Mouse (Mus musculus): ENCODE measurements at regions not wholly inside any gene's neighbourhood (a gene's known extent, or its start where the extent isn't known, plus 50 kb on each side); places are given as distances from the start of the nearest gene placed in this dataset.
A peak's percentile ranks its signal among the peaks of the same experiment; 100 is the strongest.

DNA sequence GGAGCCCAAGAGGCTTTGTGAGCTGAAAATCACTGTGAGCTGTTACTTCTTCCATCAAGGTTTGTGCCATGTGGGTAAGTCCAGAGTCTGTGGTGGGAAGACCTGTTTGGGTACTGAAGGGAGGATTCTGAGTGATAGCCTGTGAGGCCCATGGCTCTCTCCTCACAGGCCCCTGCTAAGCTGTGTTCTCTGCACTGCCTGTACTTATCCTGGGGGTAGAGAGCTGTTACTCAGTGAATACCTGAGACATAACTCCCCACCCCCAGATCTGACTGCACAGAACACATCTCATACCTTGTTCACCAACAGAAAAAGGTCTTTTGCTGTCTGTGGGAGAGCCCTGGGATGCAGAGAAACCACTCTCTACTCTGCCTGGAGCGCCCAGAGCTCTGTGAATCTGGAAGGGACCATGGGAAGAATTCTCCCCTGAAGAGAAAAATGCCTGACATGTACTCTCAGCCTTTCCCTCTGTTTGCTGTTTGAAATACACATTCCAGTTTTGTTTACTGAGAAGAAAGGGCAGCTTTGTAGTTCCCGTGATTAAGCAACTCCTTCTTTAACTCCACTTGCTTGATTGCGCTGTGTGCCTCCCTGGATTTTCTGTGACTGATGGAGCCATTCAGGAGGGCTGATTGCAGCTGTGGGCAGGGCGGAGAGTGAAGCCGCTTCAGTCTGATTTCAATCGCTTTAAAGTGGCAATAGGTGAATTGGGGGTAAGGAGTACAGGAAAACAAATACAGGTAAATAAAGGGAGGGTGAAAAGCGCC is 460.3 kb upstream of the Cdh4 start:
- H3K9ac ChIP-seq (ENCODE audit: low read length), result no peak overlapping the region
- no peaks in the 10 kb centered on the region for H3K36me3 ChIP-seq (ENCODE audit: control insufficient read depth, insufficient read depth, low read length)
- 23% methylated on average over 7 of the region's 7 CpGs for WGBS
- ATAC-seq (ENCODE audit: low FRiP score, low TSS enrichment), result 0 out of 2 replicates have a peak, but pooled peaks have one; percentile 38
- H3K27ac ChIP-seq (replicated peaks), result peak overlapping the region; percentile 9; the same call in 1 of the 2 replicates
- TF ChIP-seq EP300 (optimal IDR thresholded peaks at IDR 0.05), result no peak
- no peak for TF ChIP-seq CTCF (IDR thresholded peaks at IDR 0.05; ENCODE audit: low read depth)
- H3K4me2 ChIP-seq (replicated peaks; ENCODE audit: low read depth), result no peak overlapping the region
- no peaks in the 10 kb centered on the region for H3K27me3 ChIP-seq (ENCODE audit: control insufficient read depth, insufficient read depth, low read length)
- DNase-seq (ENCODE audit: low spot score), result no peak
- H3K9me3 ChIP-seq (ENCODE audit: control insufficient read depth, low read length), result no peaks in the 10 kb centered on the region
- H3K4me3 ChIP-seq (ENCODE audit: low read depth, low read length), result no peak overlapping the region
- no peaks in the 10 kb centered on the region; the same call in 1 of the 2 replicates for H3K4me1 ChIP-seq (replicated peaks; ENCODE audit: control insufficient read depth, insufficient read depth)

DNA sequence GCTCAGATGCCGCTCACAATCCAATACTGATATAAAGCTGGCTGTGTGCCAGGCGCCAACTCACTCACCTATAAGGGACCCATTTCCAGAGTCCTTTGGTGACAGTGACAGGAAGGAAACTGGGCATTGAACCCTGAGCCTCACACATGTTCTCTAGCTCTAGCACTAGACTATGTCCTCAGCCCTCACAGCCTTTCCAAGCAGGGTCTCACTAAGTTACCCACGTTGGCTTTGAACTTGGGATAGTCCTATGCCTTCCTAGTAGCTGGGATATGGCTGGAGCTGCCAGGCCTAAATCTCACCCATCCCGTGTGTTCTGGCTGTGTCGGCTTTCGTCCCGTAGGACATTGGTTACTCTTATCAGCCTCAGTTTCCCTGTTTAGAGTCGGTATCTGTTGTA is 458.4 kb upstream of the Cdh4 start:
- DNase-seq (ENCODE audit: low spot score), result no peak
- WGBS, result 88% methylated on average over 8 of the region's 8 CpGs
- no peak for TF ChIP-seq CTCF (IDR thresholded peaks at IDR 0.05; ENCODE audit: low read depth)
- no peak for TF ChIP-seq EP300 (optimal IDR thresholded peaks at IDR 0.05)

DNA sequence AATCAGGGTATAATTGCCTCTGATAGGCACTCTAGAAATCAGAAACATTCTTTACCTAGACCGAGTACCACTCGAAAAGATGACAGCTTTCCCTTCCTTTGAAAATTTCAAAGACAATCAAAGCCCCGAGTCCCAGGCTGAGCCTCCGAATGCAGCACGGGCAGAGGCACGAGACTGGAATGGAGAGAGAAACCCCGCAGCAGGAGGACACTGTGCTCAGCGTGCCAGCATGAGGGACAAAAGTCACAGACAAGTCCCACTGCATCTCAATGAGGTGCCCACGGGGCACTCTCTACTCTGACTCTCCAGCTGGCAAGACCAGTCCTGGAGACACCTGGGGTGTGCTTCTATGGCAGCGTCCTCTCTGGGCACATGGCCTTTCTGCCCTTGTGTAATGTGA is 454.3 kb upstream of the Cdh4 start:
- ATAC-seq (ENCODE audit: low FRiP score, low TSS enrichment), result no peak
- 66% methylated on average over 10 of the region's 10 CpGs for WGBS
- no peaks in the 10 kb centered on the region for H3K4me1 ChIP-seq (replicated peaks; ENCODE audit: control insufficient read depth, insufficient read depth)

More for the DNA sequence above, 458.4 kb upstream of the Cdh4 start:
- H3K4me2 ChIP-seq (replicated peaks; ENCODE audit: low read depth), result no peak overlapping the region
- no peak overlapping the region for H3K4me3 ChIP-seq (ENCODE audit: low read depth, low read length)
- no peaks in the 10 kb centered on the region; the same call in 1 of the 2 replicates for H3K4me1 ChIP-seq (replicated peaks; ENCODE audit: control insufficient read depth, insufficient read depth)
- H3K27me3 ChIP-seq (ENCODE audit: control insufficient read depth, insufficient read depth, low read length), result no peaks in the 10 kb centered on the region
- H3K36me3 ChIP-seq (ENCODE audit: control insufficient read depth, insufficient read depth, low read length), result no peaks in the 10 kb centered on the region
- no peak overlapping the region for H3K27ac ChIP-seq (replicated peaks)
- no peak overlapping the region for H3K9ac ChIP-seq (ENCODE audit: low read length)
- no peak for ATAC-seq (ENCODE audit: low FRiP score, low TSS enrichment)
- H3K9me3 ChIP-seq (ENCODE audit: control insufficient read depth, low read length), result no peaks in the 10 kb centered on the region

DNA sequence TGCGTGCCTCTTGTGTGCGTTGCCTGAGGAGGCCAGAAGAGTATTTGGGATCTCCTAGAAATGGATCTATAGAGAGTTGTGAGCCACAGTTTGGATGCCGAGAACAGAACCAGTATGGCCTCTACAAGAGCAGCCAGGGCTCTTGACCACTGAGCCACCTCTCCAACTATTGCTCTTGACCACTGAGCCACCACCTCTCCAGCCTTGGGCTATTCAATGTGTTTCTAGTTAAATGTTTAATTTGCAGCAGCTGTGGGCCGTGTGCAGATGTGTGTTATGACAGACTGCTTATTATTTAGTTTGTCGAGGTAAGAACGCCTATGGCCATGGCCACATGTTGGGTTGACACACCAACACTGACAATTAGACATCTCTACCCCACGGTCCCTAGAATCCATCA is 452.9 kb upstream of the Cdh4 start:
- 81% methylated on average over 7 of the region's 7 CpGs for WGBS
- Histone ChIP-seq H3K4me1 (replicated peaks; ENCODE audit: control insufficient read depth, insufficient read depth) (no peaks in the 10 kb centered on the region), H3K36me3 (ENCODE audit: control insufficient read depth, insufficient read depth, low read length) (no peaks in the 10 kb centered on the region), H3K27ac (replicated peaks) (no peak overlapping the region), H3K27me3 (ENCODE audit: control insufficient read depth, insufficient read depth, low read length) (no peaks in the 10 kb centered on the region), H3K4me2 (replicated peaks; ENCODE audit: low read depth) (no peak overlapping the region), H3K4me3 (ENCODE audit: low read depth, low read length) (no peak overlapping the region), H3K9me3 (ENCODE audit: control insufficient read depth, low read length) (no peaks in the 10 kb centered on the region), H3K9ac (ENCODE audit: low read length) (no peak overlapping the region)
- TF ChIP-seq EP300 (optimal IDR thresholded peaks at IDR 0.05) (no peak), CTCF (IDR thresholded peaks at IDR 0.05; ENCODE audit: low read depth) (no peak)
- ATAC-seq (ENCODE audit: low FRiP score, low TSS enrichment) (no peak), DNase-seq (ENCODE audit: low spot score) (no peak)

More for the DNA sequence above, 454.3 kb upstream of the Cdh4 start:
- Histone ChIP-seq H3K4me2 (replicated peaks; ENCODE audit: low read depth) (no peak overlapping the region), H3K9me3 (ENCODE audit: control insufficient read depth, low read length) (no peaks in the 10 kb centered on the region), H3K36me3 (ENCODE audit: control insufficient read depth, insufficient read depth, low read length) (no peaks in the 10 kb centered on the region), H3K4me3 (ENCODE audit: low read depth, low read length) (no peak overlapping the region), H3K27me3 (ENCODE audit: control insufficient read depth, insufficient read depth, low read length) (no peaks in the 10 kb centered on the region), H3K27ac (replicated peaks) (no peak overlapping the region), H3K9ac (ENCODE audit: low read length) (no peak overlapping the region)
- DNase-seq (ENCODE audit: low spot score), result no peak
- TF ChIP-seq CTCF (IDR thresholded peaks at IDR 0.05; ENCODE audit: low read depth), result no peak
- TF ChIP-seq EP300 (optimal IDR thresholded peaks at IDR 0.05), result no peak

DNA sequence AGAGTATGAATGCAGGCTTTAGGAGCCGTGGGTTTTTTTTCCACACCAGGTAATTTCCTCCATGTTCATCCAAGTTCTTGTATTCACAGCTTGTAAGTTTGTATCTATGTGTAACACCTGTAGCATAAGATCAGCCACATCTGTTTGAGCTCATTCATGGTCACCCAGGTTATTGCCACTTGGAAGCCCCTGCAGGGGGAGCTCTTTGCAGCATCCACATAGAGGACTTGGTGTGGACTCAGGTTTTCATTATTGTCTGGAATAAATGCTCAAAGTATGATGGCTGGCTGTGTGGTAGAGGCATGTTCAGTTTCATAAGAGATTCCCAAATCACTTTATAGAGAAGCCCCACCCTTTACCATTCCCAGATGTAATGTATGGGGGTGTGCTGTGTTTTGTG is 452.4 kb upstream of the Cdh4 start:
- ATAC-seq (ENCODE audit: low FRiP score, low TSS enrichment) (no peak), DNase-seq (ENCODE audit: low spot score) (no peak)
- Histone ChIP-seq H3K27me3 (ENCODE audit: control insufficient read depth, insufficient read depth, low read length) (no peaks in the 10 kb centered on the region), H3K4me3 (ENCODE audit: low read depth, low read length) (no peak overlapping the region), H3K36me3 (ENCODE audit: control insufficient read depth, insufficient read depth, low read length) (no peaks in the 10 kb centered on the region), H3K4me1 (replicated peaks; ENCODE audit: control insufficient read depth, insufficient read depth) (no peaks in the 10 kb centered on the region), H3K4me2 (replicated peaks; ENCODE audit: low read depth) (no peak overlapping the region), H3K27ac (replicated peaks) (no peak overlapping the region), H3K9ac (ENCODE audit: low read length) (no peak overlapping the region), H3K9me3 (ENCODE audit: control insufficient read depth, low read length) (no peaks in the 10 kb centered on the region)
- WGBS, result 94% methylated on average over 1 of the region's 1 CpGs
- no peak for TF ChIP-seq EP300 (optimal IDR thresholded peaks at IDR 0.05)
- TF ChIP-seq CTCF (IDR thresholded peaks at IDR 0.05; ENCODE audit: low read depth), result peak; percentile 34

DNA sequence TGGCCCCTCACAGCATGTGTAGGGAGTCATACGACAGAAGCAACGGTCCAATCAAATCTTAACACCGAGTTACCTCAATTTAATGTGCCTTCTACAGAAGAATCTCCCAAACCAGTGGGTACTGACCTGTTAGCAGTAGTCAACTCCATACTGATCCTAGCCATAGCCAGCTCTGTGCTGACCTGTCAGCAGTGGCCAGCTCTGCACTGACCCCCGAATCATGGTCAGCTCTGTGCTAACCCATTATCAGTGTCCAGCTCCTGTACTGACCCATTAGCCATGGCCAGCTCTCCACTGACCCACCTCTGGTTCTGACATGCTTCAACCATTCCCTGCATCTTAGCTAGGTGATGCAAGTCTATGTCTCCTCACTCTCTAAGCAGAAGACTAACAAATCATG is 451.3 kb upstream of the Cdh4 start:
- H3K4me1 ChIP-seq (replicated peaks; ENCODE audit: control insufficient read depth, insufficient read depth), result no peaks in the 10 kb centered on the region
- no peak overlapping the region for H3K9ac ChIP-seq (ENCODE audit: low read length)
- H3K4me3 ChIP-seq (ENCODE audit: low read depth, low read length), result no peak overlapping the region
- H3K27me3 ChIP-seq (ENCODE audit: control insufficient read depth, insufficient read depth, low read length), result no peaks in the 10 kb centered on the region
- H3K27ac ChIP-seq (replicated peaks), result no peak overlapping the region
- ATAC-seq (ENCODE audit: low FRiP score, low TSS enrichment) (no peak), DNase-seq (ENCODE audit: low spot score) (no peak)
- WGBS, result 89% methylated on average over 4 of the region's 4 CpGs
- no peaks in the 10 kb centered on the region for H3K36me3 ChIP-seq (ENCODE audit: control insufficient read depth, insufficient read depth, low read length)
- TF ChIP-seq EP300 (optimal IDR thresholded peaks at IDR 0.05), result no peak
- no peak for TF ChIP-seq CTCF (IDR thresholded peaks at IDR 0.05; ENCODE audit: low read depth)
- H3K9me3 ChIP-seq (ENCODE audit: control insufficient read depth, low read length), result no peaks in the 10 kb centered on the region
- H3K4me2 ChIP-seq (replicated peaks; ENCODE audit: low read depth), result no peak overlapping the region
